Mouse (Mus musculus) heart, embryonic 16.5 days (tissue): ENCODE results near the gene Slc9a9. TPM values are rescaled to one million over a fixed set of nuclear protein-coding genes. Genes with fewer than 3 reads are reported as not detected.

Experiments
- ATAC-seq: fragments of 200-750 bp; cut with Nextera tagmentation; replicated peaks from 2 replicates; pipeline ENCODE4 v1.8.0; 2017; ENCODE audit warnings: moderate number of reproducible peaks; ENCODE audit not compliant: insufficient read depth, low FRiP score; ENCODE audit errors: extremely low read depth
- H3K27ac ChIP-seq: fragments of 300-500 bp; sonication (generic); 2 replicates; pipeline ENCODE4 v1.5.1; 2014; ENCODE audit warnings: mild to moderate bottlenecking, low read length, control low read depth, moderate library complexity
- H3K27me3 ChIP-seq: fragments of 300-500 bp; sonication (generic); 2 replicates; pipeline ENCODE4 v1.6.1; 2014; ENCODE audit warnings: low read length, mixed read lengths; ENCODE audit not compliant: control insufficient read depth, insufficient read depth
- H3K36me3 ChIP-seq: fragments of 300-500 bp; sonication (generic); 2 replicates; pipeline ENCODE4 v1.6.1; 2014; ENCODE audit not compliant: control insufficient read depth, insufficient read depth
- H3K4me1 ChIP-seq: fragments of 300-500 bp; sonication (generic); 2 replicates; pipeline ENCODE4 v1.6.1; 2014; ENCODE audit warnings: low read length, mixed read lengths; ENCODE audit not compliant: control insufficient read depth, insufficient read depth
- H3K4me2 ChIP-seq: fragments of 300-500 bp; sonication (generic); 2 replicates; pipeline ENCODE4 v1.6.1; 2014; ENCODE audit warnings: low read depth, mild to moderate bottlenecking, control low read depth, low read length
- H3K4me3 ChIP-seq: fragments of 300-500 bp; sonication (generic); 2 replicates; pipeline ENCODE4 v1.5.1; 2014; ENCODE audit warnings: mild to moderate bottlenecking, control low read depth, low read length
- H3K9ac ChIP-seq: fragments of 300-500 bp; sonication (generic); 2 replicates; pipeline ENCODE4 v1.6.1; 2014; ENCODE audit warnings: low read length, control low read depth
- H3K9me3 ChIP-seq: fragments of 300-500 bp; sonication (generic); replicated peaks from 2 replicates; pipeline ENCODE4 v1.6.1; 2016; ENCODE audit warnings: low read length; ENCODE audit not compliant: control insufficient read depth
- WGBS: fragments of 180-500 bp; shearing (Covaris S2); extraction: QIAGEN DNeasy Blood & Tissue Kit; methylation state at CpG from one replicate; pipeline ENCODE4 v1.1.7; 2014; 5-methylcytosine and 5-hydroxymethylcytosine counted together
- microRNA-seq: library from miRNA; unstranded; fragments of <30 nt; microRNA quantifications from one replicate; pipeline ENCODE4, GENCODE M21; 2017
- polyA plus RNA-seq: library from polyadenylated mRNA; unstranded; fragments of >200 nt; fragmentation: Nextera tagmentation; extraction: Ambion mirVana; gene quantifications from 2 replicates; pipeline ENCODE4 v1.2.1, GENCODE M21; 2015

Slc9a9 gene
- polyA plus RNA-seq, 1 experiment from 2014 or later: 6.3 TPM

DNA sequence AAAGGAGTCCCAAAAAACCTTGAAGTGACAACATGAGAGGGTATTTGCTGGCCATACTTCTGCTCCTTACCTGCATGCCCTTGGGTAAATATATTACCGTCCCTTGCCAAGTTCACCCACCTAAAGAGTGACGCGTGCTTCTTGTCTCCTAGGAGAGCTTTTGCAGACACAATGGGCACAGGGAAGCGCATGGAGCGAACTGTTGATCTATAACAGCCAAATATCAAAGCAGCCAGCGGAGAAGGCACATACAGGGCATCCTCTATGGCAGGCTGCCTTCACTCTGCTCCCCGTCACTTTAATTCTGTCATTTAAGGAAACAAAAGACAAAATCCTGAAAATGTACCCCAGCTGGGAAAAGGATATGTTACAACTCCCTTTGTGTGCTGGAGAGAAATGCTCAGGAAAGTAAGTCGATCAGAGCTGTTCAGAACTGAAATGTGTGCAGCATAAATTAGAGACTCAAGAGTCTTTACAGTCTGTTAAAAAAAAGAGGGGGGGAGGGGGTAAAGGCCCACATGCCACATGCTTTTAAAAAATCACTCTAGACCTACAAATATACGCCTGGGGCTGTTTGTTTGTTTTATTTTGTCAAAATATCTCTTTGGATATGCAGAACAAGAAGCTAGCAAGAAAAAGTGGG, 594.3 kb downstream of the Slc9a9 start:
- Histone ChIP-seq H3K9me3 (no peaks in the 10 kb centered on the region), H3K4me2 (no peak overlapping the region), H3K36me3 (no peaks in the 10 kb centered on the region), H3K9ac (no peak overlapping the region), H3K27ac (no peak overlapping the region), H3K4me3 (no peak overlapping the region), H3K27me3 (no peaks in the 10 kb centered on the region), H3K4me1 (no peaks in the 10 kb centered on the region)
- no peak for ATAC-seq
- whole genome bisulfite sequencing: 88% methylated on average over 9 of the region's 9 CpGs

DNA sequence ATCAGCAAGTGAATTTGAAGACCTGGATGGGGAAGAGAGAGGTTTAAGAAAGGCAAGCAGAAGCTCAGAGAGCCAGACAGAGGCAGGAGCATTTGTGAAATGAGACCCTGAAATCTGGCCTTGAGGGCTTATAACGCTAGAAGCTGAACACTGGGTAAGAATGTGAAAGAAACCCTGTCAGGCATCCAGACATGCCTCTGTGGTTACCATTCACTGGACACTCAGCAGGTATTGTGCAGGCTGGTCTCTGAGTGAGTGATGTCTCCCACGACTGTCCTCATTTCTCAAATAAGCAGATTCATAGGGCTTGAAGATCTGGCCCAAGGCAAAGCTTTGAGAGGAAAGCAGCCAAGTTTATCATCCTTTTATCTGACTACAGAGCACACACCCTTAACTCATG, 596.5 kb downstream of the Slc9a9 start:
- no peaks in the 10 kb centered on the region for H3K36me3 ChIP-seq
- 56% methylated on average over 2 of the region's 2 CpGs for WGBS
- H3K27ac ChIP-seq: no peak overlapping the region
- H3K4me2 ChIP-seq: no peak overlapping the region
- H3K4me1 ChIP-seq: no peaks in the 10 kb centered on the region
- H3K27me3 ChIP-seq: no peaks in the 10 kb centered on the region
- no peak overlapping the region for H3K9ac ChIP-seq
- H3K4me3 ChIP-seq: no peak overlapping the region
- no peak for ATAC-seq
- H3K9me3 ChIP-seq: no peaks in the 10 kb centered on the region

DNA sequence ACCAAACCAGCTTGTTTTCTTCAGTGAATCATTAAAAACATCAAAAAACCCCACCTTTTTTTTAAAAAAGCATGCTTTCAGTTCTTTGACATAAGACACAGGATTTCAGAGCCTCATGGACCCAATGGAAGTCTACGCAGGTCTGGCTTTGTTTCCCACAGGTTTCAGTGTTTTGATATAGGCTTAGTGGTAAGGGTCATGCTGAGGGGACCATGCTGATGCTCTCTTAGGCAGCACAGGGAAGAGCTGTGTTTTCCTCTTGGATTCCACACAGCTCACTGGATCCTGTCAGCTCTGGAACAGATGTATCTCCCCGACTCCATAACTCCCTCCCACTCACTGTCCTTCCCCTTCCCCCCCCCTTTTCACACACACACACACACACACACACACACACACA, 597.2 kb downstream of the Slc9a9 start:
- WGBS: 69% methylated on average over 2 of the region's 2 CpGs
- no peak for ATAC-seq

DNA sequence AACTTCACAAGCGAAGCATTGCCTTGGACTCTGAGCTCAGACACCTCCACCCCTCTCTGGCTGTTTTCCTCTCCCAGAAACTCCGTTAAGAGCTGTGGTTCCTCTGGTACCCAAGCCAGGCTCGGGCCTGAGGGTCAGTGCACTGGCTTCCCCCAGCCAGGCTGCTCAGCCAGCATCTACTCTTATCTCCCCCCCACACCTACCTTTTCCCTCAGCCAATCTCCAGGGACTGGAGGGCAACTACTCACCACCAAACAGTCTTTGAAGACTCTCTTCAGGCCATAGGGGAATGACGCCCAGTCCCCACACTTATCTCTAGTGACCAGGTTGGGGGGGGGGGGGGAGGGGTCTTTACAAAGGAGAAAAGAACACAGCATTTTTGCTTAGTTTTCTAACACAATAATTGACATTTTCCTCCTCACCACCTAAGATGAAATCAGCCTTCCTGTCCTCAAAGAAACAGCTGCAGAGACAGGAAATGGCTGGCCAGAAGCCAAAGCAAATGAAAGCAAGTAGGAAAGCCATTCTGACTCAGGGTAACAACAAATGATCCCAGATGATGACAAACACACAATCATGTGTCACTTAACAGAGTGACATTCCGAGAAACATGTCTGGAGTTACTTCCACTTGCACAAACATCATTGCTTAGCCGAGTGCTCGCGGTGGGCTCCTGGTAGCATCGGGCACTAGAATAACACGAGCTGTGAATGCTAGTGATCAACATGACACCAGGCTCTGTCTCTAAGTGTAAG, 610.1 kb downstream of the Slc9a9 start:
- Histone ChIP-seq H3K36me3 (no peaks in the 10 kb centered on the region), H3K27me3 (no peaks in the 10 kb centered on the region), H3K9me3 (no peaks in the 10 kb centered on the region), H3K9ac (no peak overlapping the region), H3K4me1 (peaks cover 3% of the 10 kb centered on the region), H3K4me3 (no peak overlapping the region), H3K27ac (peak overlapping the region; percentile 42; the same call in 1 of the 2 replicates), H3K4me2 (no peak overlapping the region)
- 45% methylated on average over 10 of the region's 10 CpGs for WGBS
- peak; percentile 55 for ATAC-seq

More for the DNA sequence above, 597.2 kb downstream of the Slc9a9 start:
- Histone ChIP-seq H3K36me3 (no peaks in the 10 kb centered on the region), H3K4me2 (no peak overlapping the region), H3K27ac (no peak overlapping the region), H3K27me3 (no peaks in the 10 kb centered on the region), H3K9ac (no peak overlapping the region), H3K9me3 (no peaks in the 10 kb centered on the region), H3K4me3 (no peak overlapping the region), H3K4me1 (no peaks in the 10 kb centered on the region)

Small RNAs within 50 kb of the gene (microRNA-seq; reads per million reads assigned to microRNA genes)
- gene Mir7656: 0.59 reads per million

Other genes with a start within 250 kb of the Slc9a9 start
- 8.7 and 9.5 TPM in 2 replicates for gene 1190002N15Rik, start 131.8 kb upstream of the Slc9a9 start, polyA plus RNA-seq